Mouse (Mus musculus) ES-E14 (cell line): ENCODE data around the gene Spred3. TPM values are rescaled to one million over a fixed set of nuclear protein-coding genes. Genes with fewer than 3 reads are reported as not detected.

ENCODE experiments used
- DNase-seq: peaks from one replicate; pipeline ENCODE4 v3.0.0-alpha.2; 2013; ENCODE audit warnings: low read depth, low spot score
- H3K27ac ChIP-seq: 2 replicates; pipeline ENCODE4 v1.5.1; 2012; ENCODE audit warnings: low read depth, mild to moderate bottlenecking, low read length, moderate library complexity, mixed read lengths; ENCODE audit not compliant: poor library complexity, insufficient read depth, severe bottlenecking
- H3K36me3 ChIP-seq: 2 replicates; pipeline ENCODE4 v1.6.1; 2012; ENCODE audit warnings: mild to moderate bottlenecking, low read length, moderate library complexity, mixed read lengths; ENCODE audit not compliant: control insufficient read depth, poor library complexity, insufficient read depth, severe bottlenecking
- H3K4me1 ChIP-seq, 2 experiments: fragments of 150-350 bp in 1 of 2; sonication (generic) in 1 of 2; 2 replicates each; pipeline ENCODE4 v1.6.1; 2012; ENCODE audit warnings: low read length in 2 of 2, mild to moderate bottlenecking in 1 of 2, mixed read lengths in 1 of 2; ENCODE audit not compliant: control insufficient read depth in 2 of 2, insufficient read depth in 2 of 2, poor library complexity in 1 of 2
- H3K4me3 ChIP-seq, 2 experiments: fragments of 150-350 bp in 1 of 2; sonication (generic) in 1 of 2; 2 replicates each; pipeline ENCODE4 v1.5.1; 2012; ENCODE audit warnings: low read length in 2 of 2, low read depth in 1 of 2, mild to moderate bottlenecking in 1 of 2, mixed read lengths in 1 of 2; ENCODE audit not compliant: insufficient read depth in 1 of 2, poor library complexity in 1 of 2, severe bottlenecking in 1 of 2
- H3K9ac ChIP-seq: 2 replicates; pipeline ENCODE4 v1.6.1; 2012; ENCODE audit warnings: low read depth, mild to moderate bottlenecking, low read length, mixed read lengths; ENCODE audit not compliant: poor library complexity, insufficient read depth, severe bottlenecking
- H3K9me3 ChIP-seq: fragments of 150-350 bp; sonication (generic); 2 replicates; pipeline ENCODE4 v1.6.1; 2012; ENCODE audit warnings: low read depth, mild to moderate bottlenecking, low read length; ENCODE audit not compliant: control insufficient read depth, insufficient read depth
- CHD2 ChIP-seq: IDR thresholded peaks from 2 replicates; pipeline ENCODE4 v1.6.1; 2014; ENCODE audit warnings: mild to moderate bottlenecking, low read depth, low read length, inconsistent platforms
- HCFC1 ChIP-seq: IDR thresholded peaks from 2 replicates; pipeline ENCODE4 v1.6.1; 2012; ENCODE audit warnings: low read length, inconsistent platforms, borderline replicate concordance; ENCODE audit not compliant: insufficient read depth
- MAFK ChIP-seq: IDR thresholded peaks from 2 replicates; pipeline ENCODE4 v1.6.1; 2014; ENCODE audit warnings: mild to moderate bottlenecking, low read depth, low read length, inconsistent platforms; ENCODE audit not compliant: insufficient read depth
- ZC3H11A ChIP-seq: IDR thresholded peaks from 2 replicates; pipeline ENCODE4 v1.6.1; 2012; ENCODE audit warnings: low read depth, mild to moderate bottlenecking, inconsistent platforms, low read length, borderline replicate concordance
- ZNF384 ChIP-seq: IDR thresholded peaks from 2 replicates; pipeline ENCODE4 v1.6.1; 2012; ENCODE audit warnings: low read depth, low read length, inconsistent platforms
- in situ Hi-C, 2 experiments: fragments of 600-800 bp; cut with MboI; formaldehyde crosslinking; loops; one replicate each; pipeline ENCODE4 v1.15.1; 2025; ENCODE audit warnings: low sequenced_read_pairs in 2 of 2, inconsistent platforms in 1 of 2; ENCODE audit not compliant: unreplicated experiment in 2 of 2
- total RNA-seq: library from RNA; depleted of rRNA; stranded (reverse); fragments of 300-350 nt; gene quantifications from 2 replicates; pipeline ENCODE4 v1.2.3, GENCODE M21; 2012

Gene Spred3
- total RNA-seq, 1 experiment = 6.2 TPM

GRCm38 (mm10) chr7:29123531-29124358 is 46.5 kb downstream of the Spred3 start:
- Histone ChIP-seq H3K9me3 (no peaks in the 10 kb centered on the region), H3K4me1 (peaks cover 7 to 18% of the 10 kb centered on the region in 2 experiments), H3K9ac (no peak overlapping the region), H3K27ac (no peak overlapping the region), H3K4me3 (peak overlapping the region in 1 of 2 experiments; percentile 65; a peak in 1 of 4 replicates), H3K36me3 (no peaks in the 10 kb centered on the region)
- no peak for DNase-seq
- peak; percentile 93 for TF ChIP-seq MAFK
- TF ChIP-seq ZNF384 = no peak
- in situ Hi-C loops = no loop called here

DNA sequence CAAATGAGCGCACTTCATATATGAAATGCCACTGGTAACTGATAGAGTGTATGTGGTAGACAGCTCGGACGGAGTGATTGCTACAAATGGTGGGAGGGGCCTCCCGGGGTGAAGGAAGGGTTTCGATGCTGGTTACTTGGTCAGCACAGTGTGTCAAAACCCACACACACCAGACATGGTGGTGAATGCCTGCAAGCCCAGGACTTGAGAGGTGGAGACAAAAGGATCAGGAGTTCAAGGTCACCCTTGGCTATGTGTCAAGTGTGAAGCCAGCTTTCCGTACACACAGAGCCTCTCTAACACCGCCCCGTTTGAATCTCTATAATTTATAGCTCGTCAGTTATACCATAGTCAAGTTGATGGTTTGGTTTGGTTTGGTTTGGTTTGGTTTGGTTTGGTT is 47.4 kb downstream of the Spred3 start:
- Histone ChIP-seq H3K9me3 (no peaks in the 10 kb centered on the region), H3K27ac (no peak overlapping the region), H3K4me1 (peaks cover 7 to 21% of the 10 kb centered on the region in 2 experiments), H3K9ac (no peak overlapping the region), H3K4me3 (no peak overlapping the region), H3K36me3 (no peaks in the 10 kb centered on the region)
- no peak for DNase-seq
- TF ChIP-seq ZC3H11A (no peak), HCFC1 (no peak), MAFK (no peak), CHD2 (no peak), ZNF384 (no peak)
- in situ Hi-C loops = no loop called here

- Histone ChIP-seq H3K36me3 (no peaks in the 10 kb centered on the region), H3K9me3 (no peaks in the 10 kb centered on the region), H3K4me1 (peaks cover 3 to 16% of the 10 kb centered on the region in 2 experiments; a peak in 3 of 4 replicates), H3K27ac (no peak overlapping the region), H3K9ac (no peak overlapping the region), H3K4me3 (no peak overlapping the region)
- TF ChIP-seq HCFC1 = no peak
- no peak for TF ChIP-seq ZC3H11A
- TF ChIP-seq CHD2 = no peak
- TF ChIP-seq MAFK = no peak
- TF ChIP-seq ZNF384 = no peak
- DNase-seq = no peak
- in situ Hi-C loops = no loop called here
Measured at GRCm38 (mm10) chr7:29119526-29119925, 50.7 kb downstream of the Spred3 start.

- Histone ChIP-seq H3K4me1 (peaks cover 3 to 5% of the 10 kb centered on the region in 2 experiments; a peak in 3 of 4 replicates), H3K27ac (no peak overlapping the region), H3K9ac (no peak overlapping the region), H3K4me3 (peak overlapping the region in 1 of 2 experiments; percentile 37; a peak in 2 of 4 replicates), H3K9me3 (no peaks in the 10 kb centered on the region), H3K36me3 (no peaks in the 10 kb centered on the region)
- in situ Hi-C loops = no loop called here
- TF ChIP-seq ZC3H11A (no peak), HCFC1 (no peak), ZNF384 (peak; percentile 73), CHD2 (no peak)
- peak; percentile 72 for DNase-seq
Measured at GRCm38 (mm10) chr7:29118142-29118851, 51.9 kb downstream of the Spred3 start.
